Mouse (Mus musculus): Measurements from ENCODE around the gene Pim3. TPM values are rescaled to one million over a fixed set of nuclear protein-coding genes. Genes with fewer than 3 reads are reported as not detected.

Gene Pim3
- polyA plus RNA-seq, 1 experiment from 2014 or later = 49.1 TPM

- no peaks in the 10 kb centered on the region for H3K27me3 ChIP-seq (replicated peaks; ENCODE audit: control insufficient read depth, insufficient read depth, low read length)
- H3K9ac ChIP-seq (ENCODE audit: low read length) = no peak overlapping the region
- H3K9me3 ChIP-seq (replicated peaks; ENCODE audit: control insufficient read depth, low read length) = no peaks in the 10 kb centered on the region
- 86% methylated on average over 9 of the region's 9 CpGs for WGBS
- ATAC-seq = no peak
- H3K27ac ChIP-seq (ENCODE audit: low read depth, low read length) = no peak overlapping the region
- no peak for DNase-seq (ENCODE audit: low spot score)
- H3K4me3 ChIP-seq (ENCODE audit: low read depth, low read length) = no peak overlapping the region
- H3K36me3 ChIP-seq (ENCODE audit: control insufficient read depth, insufficient read depth, low read length) = no peaks in the 10 kb centered on the region
- H3K4me1 ChIP-seq (ENCODE audit: control insufficient read depth, insufficient read depth, low read length) = peaks cover under 1% of the 10 kb centered on the region; the same call in 1 of the 2 replicates
- H3K4me2 ChIP-seq (ENCODE audit: low read length) = no peak overlapping the region
These were observed 29.4 kb upstream of the Pim3 start for GRCm38 (mm10) chr15:88832536-88832935.

- ATAC-seq = no peak
- 80% methylated on average over 6 of the region's 6 CpGs for WGBS
- H3K27me3 ChIP-seq (replicated peaks; ENCODE audit: control insufficient read depth, insufficient read depth, low read length) = no peaks in the 10 kb centered on the region
- no peak overlapping the region for H3K27ac ChIP-seq (ENCODE audit: low read depth, low read length)
- DNase-seq (ENCODE audit: low spot score) = no peak
- peaks cover 18% of the 10 kb centered on the region for H3K4me1 ChIP-seq (ENCODE audit: control insufficient read depth, insufficient read depth, low read length)
- no peak overlapping the region for H3K4me2 ChIP-seq (ENCODE audit: low read length)
- no peaks in the 10 kb centered on the region for H3K36me3 ChIP-seq (ENCODE audit: control insufficient read depth, insufficient read depth, low read length)
- H3K9ac ChIP-seq (ENCODE audit: low read length) = no peak overlapping the region
- no peaks in the 10 kb centered on the region for H3K9me3 ChIP-seq (replicated peaks; ENCODE audit: control insufficient read depth, low read length)
- H3K4me3 ChIP-seq (ENCODE audit: low read depth, low read length) = no peak overlapping the region
These were observed 26.0 kb upstream of the Pim3 start for GRCm38 (mm10) chr15:88836031-88836430.

GRCm38 (mm10) chr15:88836571-88836970 is 25.4 kb upstream of the Pim3 start:
- H3K4me2 ChIP-seq (ENCODE audit: low read length) = peak overlapping the region; percentile 83
- H3K27ac ChIP-seq (ENCODE audit: low read depth, low read length) = no peak overlapping the region
- H3K27me3 ChIP-seq (replicated peaks; ENCODE audit: control insufficient read depth, insufficient read depth, low read length) = no peaks in the 10 kb centered on the region
- DNase-seq (ENCODE audit: low spot score) (no peak), ATAC-seq (no peak)
- peaks cover 18% of the 10 kb centered on the region for H3K4me1 ChIP-seq (ENCODE audit: control insufficient read depth, insufficient read depth, low read length)
- no peaks in the 10 kb centered on the region for H3K36me3 ChIP-seq (ENCODE audit: control insufficient read depth, insufficient read depth, low read length)
- no peaks in the 10 kb centered on the region for H3K9me3 ChIP-seq (replicated peaks; ENCODE audit: control insufficient read depth, low read length)
- H3K4me3 ChIP-seq (ENCODE audit: low read depth, low read length) = no peak overlapping the region
- 74% methylated on average over 5 of the region's 5 CpGs for WGBS
- peak overlapping the region; percentile 64; the same call in 1 of the 2 replicates for H3K9ac ChIP-seq (ENCODE audit: low read length)

DNA sequence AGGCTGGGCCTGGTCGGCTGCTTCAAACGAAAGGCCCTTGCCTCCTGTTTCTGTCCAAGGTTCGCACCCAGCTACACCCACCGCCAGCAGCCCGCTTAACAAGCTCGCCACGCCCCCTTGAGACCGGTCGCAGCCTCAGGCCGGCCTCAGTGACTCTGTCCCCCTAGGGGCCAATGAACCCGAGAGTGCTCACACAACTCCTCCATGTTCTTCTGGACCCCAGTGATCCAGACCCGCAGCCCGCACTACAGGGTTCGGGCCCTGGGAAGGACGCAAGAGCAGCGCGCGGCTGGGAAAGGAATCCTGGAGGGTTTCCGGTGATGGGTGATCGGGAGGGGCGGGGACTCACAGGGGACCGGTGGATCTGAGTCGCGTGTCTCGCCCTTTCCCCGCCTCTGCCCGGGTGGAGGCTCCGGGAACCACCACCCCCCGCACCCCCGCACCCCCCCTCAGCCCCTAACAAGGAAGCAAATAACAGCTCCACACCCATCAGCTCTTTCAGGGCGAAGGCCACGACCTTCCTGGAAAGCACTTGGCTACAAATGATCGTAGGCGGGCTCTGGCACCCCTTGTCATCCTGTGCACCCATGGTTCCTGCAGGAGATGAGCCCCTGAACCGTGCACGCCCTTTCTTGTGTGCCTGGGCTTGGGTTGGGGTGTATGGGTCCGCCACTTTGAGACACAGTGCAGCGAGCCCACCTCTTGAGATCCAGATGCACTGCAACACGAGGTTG is 24.6 kb upstream of the Pim3 start:
- DNase-seq (ENCODE audit: low spot score) = peak; percentile 70
- ATAC-seq = peak; percentile 60
- WGBS = under 1% methylated on average over 39 of the region's 39 CpGs
- no peaks in the 10 kb centered on the region for H3K36me3 ChIP-seq (ENCODE audit: control insufficient read depth, insufficient read depth, low read length)
- H3K4me1 ChIP-seq (ENCODE audit: control insufficient read depth, insufficient read depth, low read length) = peaks cover 18% of the 10 kb centered on the region
- no peaks in the 10 kb centered on the region for H3K27me3 ChIP-seq (replicated peaks; ENCODE audit: control insufficient read depth, insufficient read depth, low read length)
- H3K9me3 ChIP-seq (replicated peaks; ENCODE audit: control insufficient read depth, low read length) = no peaks in the 10 kb centered on the region
- H3K9ac ChIP-seq (ENCODE audit: low read length) = peak overlapping the region; percentile 64
- H3K27ac ChIP-seq (ENCODE audit: low read depth, low read length) = no peak overlapping the region
- H3K4me3 ChIP-seq (ENCODE audit: low read depth, low read length) = peak overlapping the region; percentile 44
- peak overlapping the region; percentile 83 for H3K4me2 ChIP-seq (ENCODE audit: low read length)

- no peak for DNase-seq (ENCODE audit: low spot score)
- H3K4me1 ChIP-seq (ENCODE audit: control insufficient read depth, insufficient read depth, low read length) = peaks cover 18% of the 10 kb centered on the region
- H3K9me3 ChIP-seq (replicated peaks; ENCODE audit: control insufficient read depth, low read length) = no peaks in the 10 kb centered on the region
- peak overlapping the region; percentile 44 for H3K4me3 ChIP-seq (ENCODE audit: low read depth, low read length)
- no peak for ATAC-seq
- H3K36me3 ChIP-seq (ENCODE audit: control insufficient read depth, insufficient read depth, low read length) = no peaks in the 10 kb centered on the region
- peak overlapping the region; percentile 64 for H3K9ac ChIP-seq (ENCODE audit: low read length)
- H3K4me2 ChIP-seq (ENCODE audit: low read length) = peak overlapping the region; percentile 83
- H3K27ac ChIP-seq (ENCODE audit: low read depth, low read length) = no peak overlapping the region
- H3K27me3 ChIP-seq (replicated peaks; ENCODE audit: control insufficient read depth, insufficient read depth, low read length) = no peaks in the 10 kb centered on the region
- WGBS = 1% methylated on average over 11 of the region's 11 CpGs
These were observed 24.0 kb upstream of the Pim3 start for GRCm38 (mm10) chr15:88837977-88838376.

DNA sequence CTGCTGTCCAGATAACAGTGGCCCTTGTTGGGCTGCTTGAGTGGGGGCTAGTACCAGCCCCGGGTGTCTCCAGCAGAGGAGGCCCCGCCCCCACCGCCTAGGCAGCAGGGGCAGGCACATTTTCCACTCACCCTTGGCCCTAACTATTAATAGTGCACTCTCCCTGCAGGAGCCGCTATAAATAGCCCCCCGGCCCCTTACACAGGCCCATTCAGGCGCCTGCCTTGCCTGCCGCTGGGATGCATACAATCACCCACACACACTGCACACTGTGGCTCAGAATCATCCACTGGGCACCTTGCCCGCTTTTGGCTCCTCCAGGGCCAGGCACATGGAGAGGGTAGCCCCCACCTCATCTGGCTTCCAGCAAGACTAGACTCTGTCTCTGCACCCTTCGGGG is 22.7 kb upstream of the Pim3 start:
- Histone ChIP-seq H3K9ac (ENCODE audit: low read length) (no peak overlapping the region), H3K27ac (ENCODE audit: low read depth, low read length) (0 out of 2 replicates have a peak overlapping the region, but pooled peaks have one; percentile 27), H3K4me2 (ENCODE audit: low read length) (0 out of 2 replicates have a peak overlapping the region, but pooled peaks have one; percentile 5), H3K9me3 (replicated peaks; ENCODE audit: control insufficient read depth, low read length) (no peaks in the 10 kb centered on the region), H3K27me3 (replicated peaks; ENCODE audit: control insufficient read depth, insufficient read depth, low read length) (no peaks in the 10 kb centered on the region), H3K4me1 (ENCODE audit: control insufficient read depth, insufficient read depth, low read length) (peaks cover 18% of the 10 kb centered on the region), H3K36me3 (ENCODE audit: control insufficient read depth, insufficient read depth, low read length) (no peaks in the 10 kb centered on the region), H3K4me3 (ENCODE audit: low read depth, low read length) (no peak overlapping the region)
- ATAC-seq (peak; percentile 73), DNase-seq (ENCODE audit: low spot score) (peak; percentile 73)
- WGBS = 14% methylated on average over 9 of the region's 9 CpGs

DNA sequence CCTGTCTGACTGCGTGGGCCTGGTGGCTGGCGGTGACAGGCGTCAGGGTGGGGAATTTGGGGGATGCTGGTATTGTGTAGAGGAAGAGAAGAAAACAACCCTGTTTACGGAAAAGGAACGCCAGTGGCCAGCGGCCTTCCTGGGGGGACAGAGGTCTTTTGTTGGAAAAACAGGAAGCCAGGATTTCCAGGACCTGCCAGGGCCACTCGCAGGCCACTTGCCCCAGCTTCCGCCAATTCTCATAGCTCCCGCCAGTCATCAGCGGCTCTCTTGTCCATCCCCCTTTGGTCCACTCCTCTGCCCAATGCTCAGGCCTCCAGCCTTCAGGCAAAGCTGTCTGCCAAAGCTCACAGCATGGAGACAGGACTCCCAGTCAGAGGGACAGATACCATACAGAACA is 21.9 kb upstream of the Pim3 start:
- no peaks in the 10 kb centered on the region for H3K36me3 ChIP-seq (ENCODE audit: control insufficient read depth, insufficient read depth, low read length)
- 69% methylated on average over 10 of the region's 10 CpGs for WGBS
- peaks cover 18% of the 10 kb centered on the region for H3K4me1 ChIP-seq (ENCODE audit: control insufficient read depth, insufficient read depth, low read length)
- H3K9ac ChIP-seq (ENCODE audit: low read length) = no peak overlapping the region
- H3K27ac ChIP-seq (ENCODE audit: low read depth, low read length) = no peak overlapping the region
- H3K4me2 ChIP-seq (ENCODE audit: low read length) = no peak overlapping the region
- no peaks in the 10 kb centered on the region for H3K27me3 ChIP-seq (replicated peaks; ENCODE audit: control insufficient read depth, insufficient read depth, low read length)
- no peak for ATAC-seq
- no peak for DNase-seq (ENCODE audit: low spot score)
- no peak overlapping the region for H3K4me3 ChIP-seq (ENCODE audit: low read depth, low read length)
- H3K9me3 ChIP-seq (replicated peaks; ENCODE audit: control insufficient read depth, low read length) = no peaks in the 10 kb centered on the region

GRCm38 (mm10) chr15:88841160-88841559 is 20.8 kb upstream of the Pim3 start:
- Histone ChIP-seq H3K27ac (ENCODE audit: low read depth, low read length) (no peak overlapping the region), H3K9me3 (replicated peaks; ENCODE audit: control insufficient read depth, low read length) (no peaks in the 10 kb centered on the region), H3K4me2 (ENCODE audit: low read length) (no peak overlapping the region), H3K27me3 (replicated peaks; ENCODE audit: control insufficient read depth, insufficient read depth, low read length) (no peaks in the 10 kb centered on the region), H3K4me1 (ENCODE audit: control insufficient read depth, insufficient read depth, low read length) (peaks cover 18% of the 10 kb centered on the region), H3K36me3 (ENCODE audit: control insufficient read depth, insufficient read depth, low read length) (no peaks in the 10 kb centered on the region), H3K9ac (ENCODE audit: low read length) (no peak overlapping the region), H3K4me3 (ENCODE audit: low read depth, low read length) (no peak overlapping the region)
- DNase-seq (ENCODE audit: low spot score) (no peak), ATAC-seq (no peak)
- WGBS = 87% methylated on average over 2 of the region's 2 CpGs

- DNase-seq (ENCODE audit: low spot score) (no peak), ATAC-seq (no peak)
- H3K4me1 ChIP-seq (ENCODE audit: control insufficient read depth, insufficient read depth, low read length) = peaks cover 18% of the 10 kb centered on the region
- H3K27me3 ChIP-seq (replicated peaks; ENCODE audit: control insufficient read depth, insufficient read depth, low read length) = no peaks in the 10 kb centered on the region
- no peaks in the 10 kb centered on the region for H3K36me3 ChIP-seq (ENCODE audit: control insufficient read depth, insufficient read depth, low read length)
- no peak overlapping the region for H3K9ac ChIP-seq (ENCODE audit: low read length)
- no peak overlapping the region for H3K4me3 ChIP-seq (ENCODE audit: low read depth, low read length)
- no peak overlapping the region for H3K27ac ChIP-seq (ENCODE audit: low read depth, low read length)
- 88% methylated on average over 3 of the region's 3 CpGs for WGBS
- H3K9me3 ChIP-seq (replicated peaks; ENCODE audit: control insufficient read depth, low read length) = no peaks in the 10 kb centered on the region
- no peak overlapping the region for H3K4me2 ChIP-seq (ENCODE audit: low read length)
These were observed 20.2 kb upstream of the Pim3 start for GRCm38 (mm10) chr15:88841580-88842299.
